Mouse (Mus musculus): Measurements from ENCODE around the gene Ybx2.
"Not testable (repeated sequence)": the region's sequence is repeated elsewhere in the genome, so short reads cannot be mapped to it uniquely, and the experiment has no call there.

Gene Ybx2

DNA sequence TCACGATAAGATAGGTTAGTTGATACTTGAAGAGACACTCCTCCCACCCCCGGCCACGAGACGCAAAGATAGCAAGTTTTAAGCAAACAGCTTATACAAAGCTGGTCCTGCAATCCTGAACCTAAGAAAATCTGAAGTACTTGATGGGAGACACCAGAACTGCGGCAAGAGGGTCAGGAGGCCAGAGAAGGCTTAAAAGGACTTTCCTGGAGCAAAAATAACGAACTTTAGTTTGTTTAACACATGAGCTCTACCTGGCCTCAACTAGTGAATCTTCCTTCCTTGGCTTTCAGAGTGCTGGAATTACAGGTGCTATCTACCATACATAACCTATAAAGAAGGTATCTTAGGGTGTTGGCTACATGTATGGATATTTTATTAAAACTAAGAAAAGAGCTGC lies 915 bp upstream of the Ybx2 start:
- no peak for DNase-seq (ENCODE audit: low spot score in 2 of 2)

DNA sequence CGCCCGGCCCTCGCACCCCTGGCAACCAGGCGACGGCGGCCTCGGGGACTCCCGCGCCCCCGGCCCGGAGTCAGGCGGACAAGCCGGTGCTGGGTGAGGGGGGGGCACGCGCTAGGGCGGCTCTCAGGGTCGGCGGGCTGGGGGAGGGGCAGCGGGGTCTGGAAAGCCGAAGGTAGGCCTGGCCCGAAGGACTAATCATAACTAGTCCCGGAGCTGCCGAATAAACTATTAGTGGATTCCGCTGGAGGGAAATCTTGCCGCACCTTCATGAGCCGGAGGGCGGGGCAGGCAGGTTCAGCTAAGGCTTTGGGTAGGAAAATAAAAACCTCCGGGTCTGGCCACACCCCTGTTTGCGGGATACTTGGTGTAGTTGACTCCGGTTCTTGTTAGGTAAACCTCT lies 560 bp downstream of the Ybx2 start:
- DNase-seq (ENCODE audit: low spot score in 2 of 2) = no peak

DNA sequence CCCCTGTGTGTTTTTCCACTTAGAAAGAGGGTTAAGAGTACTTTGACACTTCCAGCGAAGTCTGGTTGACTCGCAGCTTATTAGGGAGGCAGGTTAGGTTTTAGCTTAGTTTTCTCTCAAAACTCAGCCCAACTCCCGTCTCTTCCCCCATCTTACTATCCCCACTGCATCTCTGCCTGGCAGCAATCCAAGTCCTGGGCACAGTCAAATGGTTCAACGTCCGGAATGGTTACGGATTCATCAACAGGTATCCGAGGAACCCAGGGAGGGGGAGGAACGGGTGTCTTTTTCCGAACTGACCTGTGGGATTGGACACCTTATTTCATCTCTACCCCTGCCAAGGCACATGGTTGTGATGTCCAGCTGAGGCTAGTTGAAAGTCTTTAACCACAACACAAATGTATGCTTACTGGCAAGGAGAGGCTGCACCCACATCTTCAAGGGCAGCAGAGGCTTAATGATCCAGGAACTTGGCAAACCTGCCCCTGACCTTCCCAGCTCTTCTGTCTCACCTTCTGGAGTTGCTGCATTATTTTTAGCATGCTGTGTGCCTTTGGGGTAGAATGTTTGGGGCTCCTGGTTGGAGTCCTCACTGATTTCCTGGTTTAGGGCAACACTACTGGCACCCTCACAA lies 1.2 kb downstream of the Ybx2 start:
- no peak for DNase-seq (ENCODE audit: low spot score in 2 of 2)

DNA sequence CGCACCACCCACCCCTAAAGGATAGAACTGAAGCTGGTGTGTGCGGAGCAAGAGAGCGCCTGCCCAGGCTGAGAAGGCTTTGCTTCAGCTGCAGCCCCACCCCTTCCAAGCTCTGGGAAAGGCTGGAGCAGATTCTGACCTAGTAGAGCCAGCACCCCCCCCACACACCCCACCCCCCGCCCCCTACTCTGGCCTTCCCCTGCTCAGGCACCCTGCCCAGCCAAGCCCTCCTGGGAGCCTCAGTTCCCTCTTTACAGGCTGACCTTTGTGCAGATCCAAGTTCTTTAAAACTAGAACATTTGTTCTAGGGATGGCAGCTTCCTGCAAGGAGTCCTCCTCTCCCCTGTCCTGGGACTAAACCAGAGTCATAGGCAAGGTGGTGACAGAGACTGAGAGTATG lies 1.8 kb downstream of the Ybx2 start:
- DNase-seq (ENCODE audit: low spot score in 2 of 2) = no peak

DNA sequence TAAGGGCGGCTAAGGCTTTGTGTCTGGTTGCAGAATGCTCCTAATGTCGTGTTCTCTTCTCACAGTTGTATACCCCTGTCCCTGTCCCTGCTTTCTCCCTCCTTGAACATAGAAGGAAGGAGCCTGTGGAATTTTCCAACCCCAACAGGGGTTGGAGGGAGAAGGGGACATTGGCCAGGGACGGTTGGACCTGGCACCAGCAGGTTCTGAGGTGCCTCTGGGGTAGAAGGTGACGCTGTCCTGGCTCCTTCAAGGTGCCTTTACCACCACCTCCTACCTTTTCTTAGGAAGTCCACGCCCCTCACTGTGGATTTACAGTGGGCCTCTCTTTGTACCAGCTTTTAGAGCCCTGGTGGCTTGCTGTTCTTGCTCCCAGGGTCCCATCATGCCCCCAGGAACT lies 2.2 kb downstream of the Ybx2 start:
- no peak for DNase-seq (ENCODE audit: low spot score in 2 of 2)

DNA sequence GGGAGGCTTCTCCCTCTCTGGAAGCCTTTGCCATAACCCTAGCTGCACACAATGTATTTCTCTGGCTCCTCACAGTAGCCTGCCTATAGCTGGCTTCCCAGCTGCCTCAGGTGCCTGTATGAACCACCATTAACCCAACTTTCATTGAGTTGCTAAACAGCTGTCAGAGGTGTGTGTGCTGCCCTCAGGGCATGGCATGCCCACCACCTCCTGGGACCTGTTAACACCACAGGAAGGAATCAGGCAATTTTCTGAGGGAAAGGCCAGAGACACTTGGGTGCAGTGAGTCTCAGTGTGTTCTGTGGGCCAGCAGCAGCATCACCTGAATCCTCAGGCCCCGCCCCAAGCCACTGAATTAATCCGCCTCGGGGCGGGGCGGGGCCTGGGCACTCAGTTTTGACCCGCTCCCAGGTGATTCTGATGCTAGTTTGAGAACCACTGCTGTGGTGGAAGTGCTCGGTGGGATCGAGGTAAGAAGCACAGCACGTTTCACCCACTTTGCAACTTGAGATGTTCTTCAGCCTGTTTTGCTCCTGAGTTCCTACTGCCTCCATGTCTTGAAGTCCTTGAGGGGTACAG lies 2.9 kb downstream of the Ybx2 start:
- no peak for DNase-seq (ENCODE audit: low spot score in 2 of 2)

DNA sequence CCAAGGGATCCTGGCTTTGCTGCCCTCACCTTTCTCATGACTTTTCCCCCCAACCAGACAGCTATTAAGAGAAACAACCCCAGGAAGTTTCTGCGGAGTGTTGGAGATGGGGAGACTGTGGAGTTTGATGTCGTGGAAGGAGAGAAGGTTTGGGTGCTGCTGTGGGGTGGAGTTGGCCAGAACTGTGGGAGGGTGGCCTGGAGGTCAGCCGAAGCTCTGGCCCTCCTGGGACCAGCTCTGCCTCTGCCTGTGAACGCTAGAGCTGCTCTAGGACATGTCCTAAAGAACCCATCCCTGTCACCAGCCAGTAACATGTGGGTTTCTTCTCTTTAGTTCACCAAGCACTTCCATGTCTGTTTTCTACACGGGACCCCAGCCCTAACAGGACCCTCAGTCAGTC lies 3.6 kb downstream of the Ybx2 start:
- DNase-seq (ENCODE audit: low spot score in 2 of 2) = no peak

DNA sequence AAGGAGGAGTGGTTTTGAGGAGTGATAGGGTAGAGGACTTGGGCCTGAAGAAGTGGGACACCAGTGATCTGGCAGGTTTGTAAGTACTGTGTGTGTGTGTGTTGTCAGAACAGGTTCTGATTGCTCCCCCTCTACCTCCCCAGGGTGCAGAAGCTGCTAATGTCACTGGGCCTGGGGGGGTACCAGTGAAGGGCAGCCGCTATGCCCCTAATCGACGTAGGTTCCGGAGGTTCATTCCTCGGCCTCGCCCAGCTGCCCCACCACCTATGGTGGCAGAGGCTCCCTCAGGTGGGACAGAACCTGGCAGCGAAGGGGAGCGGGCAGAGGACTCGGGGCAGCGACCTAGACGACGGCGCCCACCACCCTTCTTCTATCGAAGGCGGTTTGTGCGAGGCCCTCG lies 4.1 kb downstream of the Ybx2 start:
- DNase-seq (ENCODE audit: low spot score in 2 of 2) = no peak

DNA sequence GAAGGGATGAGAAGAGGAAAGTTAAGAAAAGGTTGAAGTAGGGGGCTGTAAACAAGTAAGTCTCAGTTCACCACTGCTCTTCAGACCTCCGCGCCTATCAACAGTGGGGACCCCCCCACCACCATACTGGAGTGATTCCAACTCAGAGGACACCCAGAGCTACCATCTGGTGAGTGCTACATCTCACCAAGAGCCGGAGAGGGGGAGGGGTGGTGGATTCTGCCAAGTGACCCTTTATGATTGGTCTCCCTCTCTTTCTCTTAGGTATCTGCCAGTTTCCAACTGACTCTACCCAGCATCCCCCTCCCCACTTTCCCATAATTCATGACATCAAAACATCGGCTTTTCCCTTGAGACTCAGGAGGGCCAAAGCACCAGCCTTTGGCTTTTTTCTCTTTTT lies 5.4 kb downstream of the Ybx2 start:
- DNase-seq (ENCODE audit: low spot score in 2 of 2) = no peak

DNA sequence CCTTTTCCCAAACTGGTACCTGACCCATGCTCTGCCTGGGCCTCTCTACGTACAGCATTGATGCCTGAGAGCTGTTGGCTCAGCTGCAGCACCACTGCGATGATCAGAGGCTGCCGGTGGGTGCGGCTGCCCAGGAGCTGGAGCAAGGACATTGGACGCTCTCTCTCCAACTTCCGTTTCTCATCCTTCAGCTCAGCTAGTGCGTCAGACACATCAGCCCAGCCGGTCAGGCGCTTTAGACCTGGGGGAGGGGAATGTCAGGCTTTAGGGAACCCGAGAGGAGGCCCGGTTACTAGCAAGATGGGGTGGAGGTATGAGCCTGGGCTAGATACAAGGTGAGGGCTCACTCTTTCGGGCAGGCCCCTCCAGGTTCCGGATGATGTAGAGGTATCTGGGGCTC lies 9.6 kb downstream of the Ybx2 start:
- DNase-seq (ENCODE audit: low spot score in 2 of 2) = no peak

DNA sequence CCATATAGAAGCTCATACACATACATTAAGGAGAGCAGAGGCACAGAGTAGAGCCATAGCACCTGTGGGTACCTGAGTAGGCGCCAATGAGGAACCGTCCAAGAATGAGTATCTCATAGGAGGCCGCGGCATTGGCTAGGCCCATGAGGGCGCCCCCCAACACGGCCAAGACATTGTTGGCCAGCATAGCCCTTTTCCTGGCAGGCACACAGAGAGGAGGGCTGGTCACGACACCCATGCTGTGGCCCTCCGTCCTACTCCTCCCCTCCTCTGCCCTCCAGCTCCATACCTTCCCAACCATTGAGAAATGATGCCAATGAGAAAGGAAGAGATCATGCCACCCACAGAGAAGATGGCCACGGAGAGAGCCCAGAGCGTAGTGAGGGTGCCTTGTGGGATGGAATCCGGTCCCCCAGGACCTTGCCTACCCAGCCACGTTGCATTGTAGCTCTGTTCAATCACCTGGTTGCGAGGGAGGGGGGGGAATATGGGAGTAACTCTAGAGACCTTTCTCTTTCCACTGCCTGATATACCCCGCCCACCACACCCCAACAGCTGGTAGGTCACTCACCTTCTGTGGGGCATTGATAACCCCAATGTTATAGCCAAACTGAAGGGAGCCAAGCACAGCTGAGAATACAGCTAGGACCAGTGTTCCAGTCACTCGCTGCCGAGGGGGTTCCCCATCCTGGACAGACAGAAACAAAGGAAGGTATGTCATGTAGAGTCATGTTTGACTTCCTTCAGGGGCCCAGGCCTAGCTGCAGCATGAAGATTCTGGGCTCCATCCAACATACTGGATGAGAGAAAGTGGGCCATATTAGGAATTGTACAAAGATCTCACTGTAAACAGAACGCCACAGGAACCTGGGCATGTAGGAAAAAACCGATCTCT lies 10.6 kb downstream of the Ybx2 start:
- no peak for DNase-seq (ENCODE audit: low spot score in 2 of 2)

DNA sequence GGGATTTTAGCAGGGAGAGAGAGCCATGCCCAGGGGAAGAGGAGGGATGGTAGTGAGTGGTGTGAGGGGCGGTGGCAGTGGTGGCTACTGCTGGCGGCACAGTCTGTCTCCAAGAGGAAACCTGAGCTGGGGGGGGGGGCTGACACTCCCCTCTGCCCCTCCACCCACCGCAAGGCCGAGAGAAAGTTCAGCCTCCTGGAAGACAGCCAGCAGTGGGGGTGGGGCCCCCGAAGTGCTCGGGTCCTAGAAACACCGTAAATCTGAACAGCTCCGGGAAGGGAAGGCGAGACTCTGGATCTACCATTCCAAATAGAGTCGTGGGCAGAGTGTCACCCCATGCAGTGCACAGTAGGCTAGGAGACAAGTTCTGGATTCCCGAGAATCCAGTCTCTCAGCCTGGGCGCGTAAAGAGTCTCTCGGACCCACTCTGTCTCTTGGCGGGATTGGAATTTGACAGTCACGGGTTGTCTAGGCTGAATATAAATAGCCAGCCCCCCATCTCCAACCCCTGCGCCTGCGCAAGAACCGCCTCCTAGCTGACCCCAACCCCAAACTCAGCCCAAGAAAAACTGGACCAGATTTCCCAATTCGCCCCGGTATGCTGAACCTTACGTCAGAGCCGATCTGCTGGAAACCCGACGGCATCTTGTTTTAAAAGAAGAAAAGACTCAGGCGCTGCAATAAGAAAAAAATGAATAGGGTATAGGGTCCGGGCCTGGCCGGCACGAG lies 11.9 kb downstream of the Ybx2 start:
- DNase-seq (ENCODE audit: low spot score in 2 of 2) = no peak

DNA sequence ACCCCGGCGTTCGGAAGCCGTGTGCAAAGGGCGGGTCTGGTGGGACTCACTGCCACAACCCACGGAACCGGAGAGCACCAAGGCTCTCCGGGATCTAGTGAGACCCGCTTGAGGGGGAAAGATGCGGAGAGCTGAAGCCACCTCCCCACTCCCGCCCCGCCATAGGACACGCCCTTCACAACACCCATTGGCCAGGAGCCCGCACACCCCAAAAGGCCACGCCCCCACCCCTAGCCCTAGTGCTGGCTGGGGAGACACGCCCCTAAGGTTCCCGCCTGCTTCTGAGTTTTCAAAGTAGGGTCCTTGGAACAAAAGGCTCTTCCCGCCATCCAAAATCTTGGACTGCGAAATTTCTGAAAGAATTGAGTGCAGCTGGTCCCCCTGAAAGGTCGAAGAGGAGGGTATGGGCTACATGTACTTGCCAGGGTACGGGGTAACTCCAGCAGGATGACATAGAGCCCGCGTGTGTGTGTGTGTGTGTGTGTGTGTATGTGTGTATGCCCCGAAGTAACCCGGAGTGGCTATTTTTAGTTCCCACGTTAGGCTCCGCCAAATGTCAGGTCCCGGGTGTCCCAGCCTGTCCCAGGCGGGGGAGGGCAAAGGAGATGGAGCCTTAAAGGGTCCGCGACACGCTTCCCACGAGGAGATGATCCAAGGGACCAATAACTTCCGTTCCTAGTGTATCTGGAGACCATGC lies 12.6 kb downstream of the Ybx2 start, which contains the start of gene Slc2a4:
Gene Slc2a4, minus strand, starts transcription at position 123 of the 697 bp plus-strand sequence.
- peak; percentile 84 to 88 for DNase-seq (ENCODE audit: low spot score in 2 of 2)

DNA sequence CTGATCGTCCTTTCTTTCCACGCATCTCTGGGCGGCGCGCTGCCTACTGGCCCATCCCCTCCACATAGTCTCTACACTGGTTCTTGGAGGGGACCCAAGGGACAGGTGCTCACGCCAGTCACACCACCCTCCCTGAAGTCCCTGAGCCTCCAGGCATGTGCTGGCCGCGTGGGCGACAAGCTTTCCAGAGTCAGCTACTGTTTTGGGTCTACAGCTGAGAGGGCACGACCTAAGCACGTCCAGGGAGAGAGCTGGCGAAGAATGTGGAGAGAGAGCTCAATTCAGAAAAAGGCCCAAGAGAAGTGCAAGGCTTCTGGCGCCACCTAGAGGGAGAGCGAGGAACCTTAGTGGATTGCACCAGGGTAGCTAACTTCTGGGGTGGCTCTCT lies 13.2 kb downstream of the Ybx2 start:
- DNase-seq (ENCODE audit: low spot score in 2 of 2) = peak; percentile 78 to 82

DNA sequence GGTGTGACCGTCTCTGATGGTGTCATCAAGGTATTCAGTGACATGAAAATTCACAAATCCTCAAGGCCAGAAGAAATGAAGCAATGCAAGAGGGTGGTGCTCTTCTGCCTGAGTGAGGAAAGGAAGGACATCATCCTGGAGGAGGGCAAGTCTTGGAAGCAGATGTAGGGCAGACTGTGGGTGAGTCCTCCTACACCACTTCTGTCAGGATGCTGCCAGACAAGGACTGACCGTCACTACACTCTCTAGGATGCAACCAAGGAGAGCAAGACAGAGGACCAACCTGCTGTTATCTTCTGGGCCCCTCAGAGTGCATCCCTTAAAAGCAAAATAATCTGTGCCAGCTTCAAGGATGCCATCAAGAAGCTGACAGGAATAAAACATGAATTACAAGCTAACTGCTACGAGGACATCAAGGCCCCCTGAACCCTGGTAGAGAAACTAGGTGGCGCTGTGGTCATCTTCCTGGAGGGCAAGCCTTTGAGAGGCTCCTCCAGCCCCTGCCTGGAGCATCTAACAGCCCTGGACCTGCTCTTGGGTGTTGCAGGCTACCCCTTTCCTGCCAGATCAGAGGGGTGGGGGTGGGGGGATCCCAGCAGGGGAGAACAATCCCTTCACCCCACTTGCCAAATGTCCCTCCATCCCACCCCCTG lies 15.3 kb downstream of the Ybx2 start:
- no peak for DNase-seq (ENCODE audit: low spot score in 2 of 2)

DNA sequence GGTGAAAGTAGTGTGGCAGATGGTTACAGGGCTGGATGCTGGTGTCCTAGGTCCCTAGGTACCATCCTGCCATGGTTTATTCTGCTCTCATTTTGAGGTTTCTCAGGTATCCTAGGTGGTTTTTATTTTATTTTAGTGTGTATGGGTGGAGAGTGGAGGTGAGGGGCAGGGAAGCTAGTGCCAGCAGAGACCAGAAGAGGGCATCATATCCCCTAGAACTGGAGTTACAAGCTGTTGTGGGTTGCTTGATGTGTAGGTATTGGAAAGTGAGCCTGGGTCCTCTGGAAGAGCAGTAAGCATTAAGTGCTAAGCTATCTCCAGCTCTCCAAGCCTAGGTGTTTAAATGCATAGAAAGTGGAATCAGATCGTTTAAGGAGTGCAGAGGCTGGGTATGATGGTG lies 16.7 kb downstream of the Ybx2 start:
- no peak for DNase-seq (ENCODE audit: low spot score in 2 of 2)

DNA sequence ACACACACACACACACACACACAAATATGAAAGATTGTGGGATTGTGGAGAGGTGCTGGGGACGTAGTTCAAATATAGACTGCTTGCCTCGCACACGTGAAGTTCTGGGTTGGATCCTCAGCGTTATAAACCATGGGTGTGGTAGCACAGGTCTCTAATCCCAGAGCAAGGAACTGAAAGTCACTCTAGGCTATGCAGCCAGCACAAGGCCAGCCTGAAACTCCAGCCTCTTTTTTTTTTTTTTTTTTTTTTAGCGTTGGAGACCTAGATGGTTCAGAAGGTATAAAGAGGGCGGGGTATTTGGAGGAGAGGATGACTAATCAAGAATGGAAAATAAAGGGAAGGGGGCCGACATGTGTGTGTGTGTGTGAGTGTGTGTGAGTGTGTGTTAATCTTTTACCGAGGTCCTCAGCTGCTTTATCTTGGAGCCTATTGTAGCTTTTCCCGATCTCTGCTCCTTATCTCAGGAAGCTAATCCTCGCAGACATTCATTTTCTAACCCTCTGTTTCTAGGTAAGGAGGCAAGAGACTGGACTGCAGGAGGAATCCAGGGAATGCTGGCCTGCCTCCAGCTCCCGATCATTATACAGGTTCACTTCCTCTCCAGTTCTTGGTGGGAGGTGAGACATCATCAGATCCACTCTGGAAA lies 17.8 kb downstream of the Ybx2 start:
- no peak for DNase-seq (ENCODE audit: low spot score in 2 of 2)

DNA sequence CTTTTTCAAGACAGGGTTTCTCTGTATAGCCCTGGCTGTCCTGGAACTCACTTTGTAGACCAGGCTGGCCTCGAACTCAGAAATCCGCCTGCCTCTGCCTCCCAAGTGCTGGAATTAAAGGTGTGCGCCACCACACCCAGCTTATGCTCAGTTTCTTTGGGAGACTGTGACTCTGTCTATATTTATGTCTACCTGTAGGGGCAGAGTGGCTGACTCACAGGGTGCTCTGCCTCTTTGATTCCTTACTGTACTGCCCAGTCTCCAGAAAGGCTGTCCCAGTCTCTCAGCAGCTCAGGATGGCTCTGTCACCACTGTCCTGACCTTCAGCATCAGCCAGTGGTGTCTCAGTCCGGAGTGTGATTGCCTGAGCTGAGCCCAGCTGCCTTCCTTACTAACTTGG lies 20.0 kb downstream of the Ybx2 start:
- not testable (repeated sequence) for DNase-seq (ENCODE audit: low spot score in 2 of 2)

DNA sequence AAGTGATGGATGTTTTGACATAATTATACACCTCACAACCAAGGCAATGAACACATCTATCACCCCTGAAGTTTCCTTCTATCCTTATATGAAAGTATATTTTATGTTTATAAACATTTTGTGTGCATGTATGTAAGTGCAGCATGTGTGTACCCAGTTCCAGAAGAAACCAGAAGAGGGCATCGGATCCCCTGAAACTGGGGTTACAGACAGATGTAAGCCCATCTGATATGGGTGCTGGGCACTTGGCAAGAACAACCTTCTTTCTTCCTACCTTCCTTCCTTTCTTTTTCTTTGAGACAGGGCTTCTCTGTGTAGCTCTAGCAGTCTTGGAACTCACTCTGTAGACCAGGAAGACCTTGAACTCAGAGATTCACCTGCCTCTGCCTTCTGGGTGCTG lies 20.6 kb downstream of the Ybx2 start:
- no peak for DNase-seq (ENCODE audit: low spot score in 2 of 2)

DNA sequence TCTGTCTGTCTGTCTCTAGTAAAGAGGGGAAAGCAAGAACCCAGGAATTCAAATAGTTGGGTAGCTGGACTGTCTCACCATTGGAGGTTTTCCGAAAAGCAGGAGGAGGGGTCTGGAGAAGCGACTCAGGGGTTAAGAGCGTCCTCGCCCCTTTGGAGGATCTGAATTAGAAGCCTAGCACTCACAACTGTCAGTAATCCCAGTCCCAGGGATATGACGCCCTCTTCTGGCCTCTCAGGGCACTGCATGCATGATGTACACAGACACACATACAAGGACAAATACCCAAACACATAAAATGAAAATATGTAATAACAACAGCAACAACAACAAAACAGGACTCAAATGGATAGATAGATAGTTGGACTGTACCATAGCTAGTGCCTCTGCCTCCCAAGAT lies 25.0 kb downstream of the Ybx2 start:
- DNase-seq (ENCODE audit: low spot score in 2 of 2) = no peak

DNA sequence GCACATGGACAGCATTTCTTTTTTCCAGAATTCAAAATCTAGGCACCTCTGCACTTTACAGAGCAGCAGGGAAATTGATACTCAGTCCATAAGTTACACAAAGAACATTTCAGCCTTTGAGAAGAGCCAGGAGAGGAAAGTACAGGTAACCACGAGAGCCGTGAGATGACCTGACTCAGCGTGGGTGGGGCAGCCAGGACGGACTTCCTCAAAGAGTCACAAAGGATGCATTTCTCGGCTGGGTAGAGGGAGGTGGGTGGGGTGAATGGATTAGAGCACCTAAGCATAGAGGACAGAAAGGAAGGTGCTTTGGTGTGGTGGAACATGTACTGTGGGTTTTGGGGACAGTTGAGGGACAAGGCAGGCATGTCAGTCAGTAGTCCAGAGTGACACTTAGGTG lies 26.2 kb downstream of the Ybx2 start:
- DNase-seq (ENCODE audit: low spot score in 2 of 2) = no peak
